Mouse (Mus musculus) urinary bladder, postnatal 10 days (tissue): ENCODE results near the gene Olfr320.
"Not testable (repeated sequence)": the region's sequence is repeated elsewhere in the genome, so short reads cannot be mapped to it uniquely, and the experiment has no call there.

Experiments
- DNase-seq: peaks from one replicate; pipeline ENCODE4 v3.0.0; 2022; ENCODE audit warnings: low spot score

Olfr320 gene

DNA sequence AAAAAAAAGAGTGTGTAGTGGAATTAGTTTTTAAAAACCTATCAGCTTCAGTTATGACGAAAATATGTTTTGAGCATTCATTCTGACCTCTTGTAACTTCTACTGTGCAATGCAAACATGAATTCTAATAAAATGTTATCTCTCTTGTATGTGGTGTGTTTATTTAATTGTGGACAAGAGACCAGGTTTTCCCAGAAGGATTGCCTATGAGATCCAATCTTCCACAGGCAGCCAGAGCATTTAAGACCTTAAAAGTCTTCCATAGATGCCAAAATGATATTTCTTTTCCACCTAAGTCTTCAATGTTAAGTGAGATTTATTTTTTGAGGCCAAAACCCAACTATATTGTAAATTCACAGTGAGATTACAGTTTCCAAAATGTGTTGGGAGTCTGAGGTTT is at the start of gene Olfr320:
Gene Olfr320, plus strand, starts transcription at position 301 of the 400 bp plus-strand sequence.
- no peak for DNase-seq

GRCm38 (mm10) chr11:58634878-58635277 is 46.0 kb upstream of the Olfr320 start:
- no peak for DNase-seq

- DNase-seq: no peak
These were observed 44.4 kb upstream of the Olfr320 start for GRCm38 (mm10) chr11:58636376-58636977.

DNA sequence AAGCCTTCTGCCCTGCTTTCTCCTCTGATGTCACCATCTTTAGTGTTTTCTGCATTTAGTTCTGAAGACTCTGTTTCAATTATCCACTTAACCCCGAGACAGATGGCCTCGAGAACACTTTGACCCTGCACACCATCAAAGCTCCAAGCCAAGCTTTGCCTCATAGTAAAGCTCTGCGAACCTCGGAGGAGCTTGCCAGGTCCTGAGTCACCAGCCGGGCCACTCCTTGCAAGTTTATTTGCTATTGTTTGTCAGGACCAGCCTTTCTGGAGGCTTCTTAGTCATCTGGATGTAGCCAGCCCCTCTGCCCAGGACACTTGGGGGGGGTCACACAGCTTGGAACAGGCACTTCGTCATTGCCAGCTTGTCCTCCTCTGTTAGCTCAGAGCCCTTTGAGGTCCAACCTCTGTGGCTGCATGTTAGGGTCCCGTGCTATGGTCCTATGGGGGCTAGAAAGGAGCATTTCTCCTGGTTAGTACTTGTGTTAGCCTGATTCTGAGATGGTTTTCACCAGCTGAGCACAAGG is 42.7 kb upstream of the Olfr320 start:
- DNase-seq: no peak

- DNase-seq: no peak
These were observed 40.5 kb upstream of the Olfr320 start, which contains the start of gene Trim58 for GRCm38 (mm10) chr11:58640272-58640867. Trim58 (plus strand) TSS chr11:58640465.

GRCm38 (mm10) chr11:58641057-58641456 is 39.8 kb upstream of the Olfr320 start:
- DNase-seq: no peak

GRCm38 (mm10) chr11:58641638-58642358 is 39.1 kb upstream of the Olfr320 start:
- DNase-seq: no peak

- no peak for DNase-seq
These were observed 37.5 kb upstream of the Olfr320 start for GRCm38 (mm10) chr11:58643350-58643749.

DNA sequence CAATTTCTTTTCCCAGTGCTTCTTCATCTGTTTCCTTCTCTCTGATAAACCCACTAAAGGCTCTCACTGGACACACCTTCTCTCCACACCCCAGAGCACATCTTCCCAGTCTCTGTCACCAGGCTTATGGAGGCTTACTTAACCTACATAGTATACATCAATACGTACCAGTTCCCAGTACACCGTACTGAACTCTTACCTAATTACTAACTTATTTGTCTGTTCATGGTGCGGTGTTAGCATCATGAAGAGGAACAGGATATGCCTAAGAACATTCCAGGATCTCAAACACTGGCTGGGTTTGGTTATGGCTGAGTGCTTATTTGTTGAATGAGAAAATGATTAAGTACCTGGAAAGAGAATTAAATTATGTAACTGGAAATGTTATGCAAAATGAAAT is 25.7 kb upstream of the Olfr320 start:
- DNase-seq: no peak

- no peak for DNase-seq
These were observed 22.3 kb upstream of the Olfr320 start, which contains the start of gene Olfr322 for GRCm38 (mm10) chr11:58658596-58658995. Olfr322 (plus strand) TSS chr11:58658782.

DNA sequence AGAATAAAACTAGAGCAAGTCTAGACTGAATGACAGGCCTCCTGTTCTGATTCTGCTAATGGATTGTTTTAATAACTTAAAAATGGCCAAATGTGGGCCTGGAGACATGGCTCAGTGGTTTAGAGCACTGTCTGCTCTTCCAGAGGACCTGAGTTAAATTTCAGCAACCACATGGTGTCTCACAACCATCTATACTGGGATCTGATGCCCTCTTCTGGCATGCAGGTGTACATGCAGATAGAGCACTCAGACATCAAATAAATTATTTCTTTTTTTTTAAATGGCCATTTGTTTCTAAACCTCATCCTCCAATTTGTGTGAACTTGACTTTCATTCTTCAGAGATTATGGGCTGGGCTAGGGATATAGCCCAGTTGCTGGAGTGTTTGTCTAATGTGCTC is 11.6 kb upstream of the Olfr320 start:
- DNase-seq: no peak

- DNase-seq: no peak
These were observed 9.1 kb upstream of the Olfr320 start for GRCm38 (mm10) chr11:58671825-58672224.

GRCm38 (mm10) chr11:58698862-58699261 is 18.0 kb downstream of the Olfr320 start, which contains the start of gene Olfr319:
Olfr319 (plus strand) TSS chr11:58699162.
- DNase-seq: no peak

- no peak for DNase-seq
These were observed 28.2 kb downstream of the Olfr320 start for GRCm38 (mm10) chr11:58709086-58709485.

GRCm38 (mm10) chr11:58717723-58718122 is 36.8 kb downstream of the Olfr320 start:
- DNase-seq: not testable (repeated sequence)

- no peak for DNase-seq
These were observed 38.8 kb downstream of the Olfr320 start for GRCm38 (mm10) chr11:58719701-58720100.

GRCm38 (mm10) chr11:58723914-58724313 is 43.0 kb downstream of the Olfr320 start, which contains the start of gene Olfr318:
Olfr318 (minus strand) TSS chr11:58724014.
- no peak for DNase-seq

DNA sequence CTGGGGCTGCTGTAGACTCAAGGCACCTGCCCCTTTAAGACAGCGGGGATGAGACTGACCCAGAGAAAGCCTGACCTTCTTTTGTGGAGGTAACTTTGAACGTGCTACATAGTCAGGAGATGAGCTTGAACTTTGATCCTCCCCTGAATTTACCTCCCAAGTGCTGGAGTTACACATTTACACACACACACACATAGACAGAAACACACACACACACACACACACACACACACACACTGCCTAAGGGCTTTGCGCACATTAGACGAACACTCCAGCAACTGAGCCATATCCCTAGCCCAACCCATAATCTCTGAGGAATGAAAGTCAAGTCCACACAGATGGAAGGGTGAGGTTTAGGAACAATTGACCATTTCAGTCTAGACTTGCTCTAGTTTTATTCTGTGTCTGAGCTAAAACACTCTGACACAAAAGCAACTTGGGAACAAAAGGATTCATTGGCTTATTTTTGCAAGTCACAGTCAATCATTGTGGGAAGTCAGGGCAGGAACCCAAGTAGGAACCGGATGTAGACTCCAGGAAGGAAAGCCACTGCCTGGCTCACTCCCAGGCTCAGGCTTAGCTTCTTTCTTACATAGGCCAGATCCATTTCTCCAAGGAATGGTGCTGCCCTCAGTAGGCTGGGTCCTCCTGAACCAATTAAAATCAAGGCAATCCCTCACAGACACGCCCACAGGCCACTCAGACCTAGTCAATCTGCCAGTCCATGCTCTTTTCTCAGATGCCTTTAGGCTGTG is 47.2 kb downstream of the Olfr320 start:
- not testable (repeated sequence) for DNase-seq

DNA sequence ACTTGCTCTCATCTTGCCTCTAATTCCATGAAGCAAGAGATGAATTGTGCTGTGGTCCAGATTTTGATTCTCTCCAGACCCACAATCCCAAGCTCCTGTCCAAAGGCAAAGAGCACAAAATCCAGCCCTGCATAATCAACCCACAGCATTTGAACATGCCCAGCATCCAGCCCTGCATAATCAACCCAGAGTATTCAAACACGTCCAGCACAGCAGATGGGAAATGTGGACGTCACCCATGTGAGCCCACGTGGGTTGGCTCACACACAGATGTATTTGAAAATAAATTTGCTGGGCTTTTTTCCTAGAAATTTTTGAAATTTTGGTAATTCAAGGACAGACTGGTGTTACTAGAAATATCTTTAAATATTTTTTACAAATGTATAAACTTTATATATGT is 52.5 kb downstream of the Olfr320 start:
- DNase-seq: no peak
